Mouse (Mus musculus): ENCODE measurements at regions not wholly inside any gene's neighbourhood (a gene's known extent, or its start where the extent isn't known, plus 50 kb on each side); places are given as distances from the start of the nearest gene placed in this dataset.
"Not testable (repeated sequence)": the region's sequence is repeated elsewhere in the genome, so short reads cannot be mapped to it uniquely, and the experiment has no call there.

GRCm38 (mm10) chr8:20261452-20262181 lies 101.4 kb downstream of the Gm15319 start:
- H3K27ac ChIP-seq; H3K27me3 ChIP-seq (replicated peaks); H3K4me1 ChIP-seq; H3K4me2 ChIP-seq (replicated peaks); H3K9ac ChIP-seq; H3K9me3 ChIP-seq; H3K36me3 ChIP-seq; H3K4me3 ChIP-seq: not testable (repeated sequence)
- WGBS: 52% methylated on average over 7 of the region's 9 CpGs
- ATAC-seq (ENCODE audit: low FRiP score, low read depth): peak; percentile 48; the same call in 1 of the 2 replicates

- not testable (repeated sequence) for H3K27ac ChIP-seq; H3K9me3 ChIP-seq; H3K4me2 ChIP-seq (replicated peaks); H3K27me3 ChIP-seq (replicated peaks); H3K4me1 ChIP-seq; H3K9ac ChIP-seq; H3K36me3 ChIP-seq; ATAC-seq (ENCODE audit: low FRiP score, low read depth); H3K4me3 ChIP-seq
- 93% methylated on average over 2 of the region's 2 CpGs for WGBS
These were observed 102.0 kb downstream of the Gm15319 start for GRCm38 (mm10) chr8:20261007-20261406.

GRCm38 (mm10) chr8:20260125-20260640 lies 102.8 kb downstream of the Gm15319 start:
- H3K4me2 ChIP-seq (replicated peaks); H3K4me3 ChIP-seq; H3K9ac ChIP-seq; H3K27ac ChIP-seq; H3K36me3 ChIP-seq; ATAC-seq (ENCODE audit: low FRiP score, low read depth); H3K9me3 ChIP-seq; H3K27me3 ChIP-seq (replicated peaks); H3K4me1 ChIP-seq: not testable (repeated sequence)
- WGBS: 91% methylated on average over 6 of the region's 7 CpGs

- not testable (repeated sequence) for H3K9me3 ChIP-seq; H3K27ac ChIP-seq; H3K27me3 ChIP-seq (replicated peaks); H3K36me3 ChIP-seq; H3K4me1 ChIP-seq; H3K9ac ChIP-seq; H3K4me3 ChIP-seq; ATAC-seq (ENCODE audit: low FRiP score, low read depth); H3K4me2 ChIP-seq (replicated peaks)
- WGBS: 86% methylated on average over 8 of the region's 8 CpGs
These were observed 103.3 kb downstream of the Gm15319 start for GRCm38 (mm10) chr8:20259662-20260061.
